Mouse (Mus musculus) hindbrain, embryonic 10.5 days (tissue): ENCODE data around the gene Ost4. TPM values are rescaled to one million over a fixed set of nuclear protein-coding genes. Genes with fewer than 3 reads are reported as not detected.
"Not testable (repeated sequence)": the region's sequence is repeated elsewhere in the genome, so short reads cannot be mapped to it uniquely, and the experiment has no call there.

Source experiments
- DNase-seq: peaks from one replicate; pipeline ENCODE4 v3.0.0-alpha.2; 2017; ENCODE audit warnings: low spot score
- H3K27ac ChIP-seq: fragments of 300-500 bp; sonication (generic); 2 replicates; pipeline ENCODE4 v1.5.1; 2016; ENCODE audit warnings: mild to moderate bottlenecking, moderate library complexity
- H3K27me3 ChIP-seq: fragments of 300-500 bp; sonication (generic); 2 replicates; pipeline ENCODE4 v1.6.1; 2016; ENCODE audit warnings: mild to moderate bottlenecking; ENCODE audit not compliant: poor library complexity, insufficient read depth, severe bottlenecking
- H3K36me3 ChIP-seq: fragments of 300-500 bp; sonication (generic); 2 replicates; pipeline ENCODE4 v1.6.1; 2016; ENCODE audit warnings: mild to moderate bottlenecking, moderate library complexity
- H3K4me1 ChIP-seq: fragments of 300-500 bp; sonication (generic); replicated peaks from 2 replicates; pipeline ENCODE4 v1.6.1; 2016; ENCODE audit warnings: mild to moderate bottlenecking
- H3K4me3 ChIP-seq: fragments of 300-500 bp; sonication (generic); 2 replicates; pipeline ENCODE4 v1.5.1; 2016; ENCODE audit warnings: mild to moderate bottlenecking, moderate library complexity
- H3K9me3 ChIP-seq: fragments of 300-500 bp; sonication (generic); 2 replicates; pipeline ENCODE4 v1.6.1; 2016; ENCODE audit warnings: mild to moderate bottlenecking, moderate library complexity
- WGBS: fragments of 180-500 bp; shearing (Covaris S2); methylation state at CpG from one replicate; pipeline ENCODE4 v1.1.7; 2016; 5-methylcytosine and 5-hydroxymethylcytosine counted together
- polyA plus RNA-seq: library from polyadenylated mRNA; unstranded; fragments of >200 nt; fragmentation: Nextera tagmentation; extraction: Ambion mirVana; gene quantifications from 2 replicates; pipeline ENCODE4 v1.2.1, GENCODE M21; 2016

Ost4 gene
- polyA plus RNA-seq, 1 experiment from 2014 or later = 405 TPM

GRCm38 (mm10) chr5:30886209-30886608 lies 21.4 kb downstream of the Ost4 start:
- peaks cover 25% of the 10 kb centered on the region for H3K4me1 ChIP-seq

DNA sequence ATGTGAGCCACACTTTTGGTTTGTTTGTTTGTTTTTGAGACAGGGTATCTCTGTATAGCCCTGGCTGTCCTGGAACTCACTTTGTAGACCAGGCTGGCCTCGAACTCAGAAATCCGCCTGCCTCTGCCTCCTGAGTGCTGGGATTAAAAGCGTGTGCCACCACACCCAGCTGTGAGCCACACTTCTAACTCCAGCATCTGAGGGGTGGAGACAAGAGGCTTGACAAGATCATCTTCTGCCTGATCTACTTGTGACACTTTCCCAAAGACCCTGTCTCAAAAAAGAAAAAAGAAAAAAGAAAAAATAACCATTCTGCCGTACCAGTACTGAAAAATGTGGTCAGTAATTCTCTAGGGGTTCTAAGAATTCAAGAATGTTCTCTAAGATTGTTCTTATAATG lies 25.7 kb downstream of the Ost4 start:
- not testable (repeated sequence) for H3K9me3 ChIP-seq, H3K27ac ChIP-seq, H3K27me3 ChIP-seq, H3K4me1 ChIP-seq, DNase-seq, H3K4me3 ChIP-seq
- peaks cover 18% of the 10 kb centered on the region for H3K36me3 ChIP-seq
- WGBS = 84% methylated on average over 4 of the region's 4 CpGs

More at GRCm38 (mm10) chr5:30886209-30886608, 21.4 kb downstream of the Ost4 start:
- DNase-seq = no peak
- Histone ChIP-seq H3K9me3 (no peaks in the 10 kb centered on the region), H3K27ac (no peak overlapping the region), H3K36me3 (peaks cover 10% of the 10 kb centered on the region), H3K4me3 (peak overlapping the region; percentile 86), H3K27me3 (no peaks in the 10 kb centered on the region)
- 70% methylated on average over 4 of the region's 4 CpGs for WGBS

DNA sequence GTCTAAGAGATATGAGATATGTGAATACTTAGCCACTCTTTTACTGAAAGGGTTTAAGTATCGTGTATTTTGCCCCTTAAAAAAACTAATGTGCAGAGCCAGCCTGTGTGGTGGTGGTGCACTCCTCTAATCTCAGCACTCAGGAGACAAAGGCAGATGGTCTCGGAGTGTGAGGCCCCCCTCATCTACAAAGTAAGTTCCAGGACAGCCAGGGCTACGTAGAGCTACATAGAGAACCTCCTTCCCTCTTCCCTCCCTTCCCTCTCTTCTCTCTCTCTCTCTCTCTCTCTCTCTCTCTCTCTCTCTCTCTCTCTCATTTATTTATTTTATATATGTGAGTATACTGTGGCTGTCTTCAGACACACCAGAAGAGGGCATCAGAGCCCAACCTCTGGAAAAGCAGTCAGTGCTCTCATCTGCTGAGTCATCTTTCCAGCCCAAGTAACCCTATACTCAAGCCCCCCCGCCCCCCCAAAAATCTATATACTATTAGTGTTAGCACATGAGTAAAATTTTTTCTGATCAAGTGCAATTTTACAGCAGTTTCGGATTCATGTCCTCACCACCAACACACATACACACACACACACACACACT lies 28.1 kb downstream of the Ost4 start:
- 80% methylated on average over 5 of the region's 5 CpGs for WGBS
- no peak overlapping the region for H3K27ac ChIP-seq
- H3K4me1 ChIP-seq = no peaks in the 10 kb centered on the region
- H3K4me3 ChIP-seq = no peak overlapping the region
- peaks cover 42% of the 10 kb centered on the region for H3K36me3 ChIP-seq
- DNase-seq = no peak
- no peaks in the 10 kb centered on the region for H3K9me3 ChIP-seq
- H3K27me3 ChIP-seq = no peaks in the 10 kb centered on the region

- 59% methylated on average over 6 of the region's 6 CpGs for WGBS
- Histone ChIP-seq H3K4me1 (no peaks in the 10 kb centered on the region), H3K27ac (no peak overlapping the region), H3K36me3 (peaks cover 50% of the 10 kb centered on the region), H3K9me3 (no peaks in the 10 kb centered on the region), H3K4me3 (no peak overlapping the region), H3K27me3 (no peaks in the 10 kb centered on the region)
- no peak for DNase-seq
Measured at GRCm38 (mm10) chr5:30878616-30879015, 29.0 kb downstream of the Ost4 start.

DNA sequence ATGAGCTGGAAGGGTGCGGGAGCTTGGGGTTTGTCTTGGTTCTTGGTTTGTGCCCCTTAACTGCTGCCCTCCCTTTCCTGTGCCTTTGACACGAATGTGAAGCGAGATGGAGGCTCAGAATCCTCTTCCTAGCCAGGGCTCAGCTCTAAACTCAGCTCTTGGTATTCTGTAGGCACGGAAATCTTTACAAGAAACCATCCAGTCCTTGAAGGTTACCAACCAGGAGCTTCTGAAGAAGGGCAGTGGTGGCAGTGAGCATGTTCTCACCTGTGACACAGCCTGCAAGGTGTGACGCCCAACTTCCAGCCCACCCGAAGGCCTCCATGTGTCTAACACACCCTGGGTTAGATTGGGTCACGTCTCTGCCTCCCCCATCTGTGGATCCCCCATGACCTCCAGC lies 33.2 kb downstream of the Ost4 start:
- no peaks in the 10 kb centered on the region for H3K9me3 ChIP-seq
- H3K36me3 ChIP-seq = peaks cover 82% of the 10 kb centered on the region
- H3K27ac ChIP-seq = no peak overlapping the region
- H3K4me3 ChIP-seq = no peak overlapping the region
- WGBS = 95% methylated on average over 7 of the region's 7 CpGs
- DNase-seq = no peak
- no peaks in the 10 kb centered on the region for H3K27me3 ChIP-seq
- peaks cover 14% of the 10 kb centered on the region for H3K4me1 ChIP-seq

DNA sequence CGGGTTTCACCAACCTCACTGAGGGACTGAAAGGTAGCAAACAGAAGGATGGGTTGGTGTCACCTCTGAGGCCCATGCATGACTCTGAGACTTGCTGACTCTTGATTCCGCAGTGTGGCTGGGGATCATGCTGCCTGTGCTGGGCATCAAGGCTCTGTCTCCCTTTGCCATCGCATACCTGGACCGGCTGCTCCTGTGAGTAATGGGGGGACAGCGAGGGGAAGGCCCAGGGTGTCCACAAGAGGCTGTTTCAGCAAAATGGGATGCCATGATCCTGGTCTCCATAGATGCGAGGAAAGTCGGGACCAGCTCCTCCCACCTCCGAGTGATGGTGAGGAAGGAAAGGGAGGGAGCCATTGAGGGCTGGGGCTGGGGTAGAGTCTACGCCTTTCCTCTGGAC lies 35.0 kb downstream of the Ost4 start:
- Histone ChIP-seq H3K4me3 (no peak overlapping the region), H3K9me3 (no peaks in the 10 kb centered on the region), H3K4me1 (peaks cover 19% of the 10 kb centered on the region), H3K27me3 (no peaks in the 10 kb centered on the region), H3K27ac (no peak overlapping the region), H3K36me3 (peaks cover 71% of the 10 kb centered on the region)
- WGBS = 96% methylated on average over 9 of the region's 9 CpGs
- no peak for DNase-seq

- peaks cover 19% of the 10 kb centered on the region for H3K4me1 ChIP-seq
- H3K36me3 ChIP-seq = peaks cover 62% of the 10 kb centered on the region
- no peak for DNase-seq
- peak overlapping the region; percentile 92 for H3K27ac ChIP-seq
- 21% methylated on average over 2 of the region's 2 CpGs for WGBS
- no peaks in the 10 kb centered on the region for H3K9me3 ChIP-seq
- H3K27me3 ChIP-seq = no peaks in the 10 kb centered on the region
- peak overlapping the region; percentile 83 for H3K4me3 ChIP-seq
Measured at GRCm38 (mm10) chr5:30870131-30870406, 37.5 kb downstream of the Ost4 start.

DNA sequence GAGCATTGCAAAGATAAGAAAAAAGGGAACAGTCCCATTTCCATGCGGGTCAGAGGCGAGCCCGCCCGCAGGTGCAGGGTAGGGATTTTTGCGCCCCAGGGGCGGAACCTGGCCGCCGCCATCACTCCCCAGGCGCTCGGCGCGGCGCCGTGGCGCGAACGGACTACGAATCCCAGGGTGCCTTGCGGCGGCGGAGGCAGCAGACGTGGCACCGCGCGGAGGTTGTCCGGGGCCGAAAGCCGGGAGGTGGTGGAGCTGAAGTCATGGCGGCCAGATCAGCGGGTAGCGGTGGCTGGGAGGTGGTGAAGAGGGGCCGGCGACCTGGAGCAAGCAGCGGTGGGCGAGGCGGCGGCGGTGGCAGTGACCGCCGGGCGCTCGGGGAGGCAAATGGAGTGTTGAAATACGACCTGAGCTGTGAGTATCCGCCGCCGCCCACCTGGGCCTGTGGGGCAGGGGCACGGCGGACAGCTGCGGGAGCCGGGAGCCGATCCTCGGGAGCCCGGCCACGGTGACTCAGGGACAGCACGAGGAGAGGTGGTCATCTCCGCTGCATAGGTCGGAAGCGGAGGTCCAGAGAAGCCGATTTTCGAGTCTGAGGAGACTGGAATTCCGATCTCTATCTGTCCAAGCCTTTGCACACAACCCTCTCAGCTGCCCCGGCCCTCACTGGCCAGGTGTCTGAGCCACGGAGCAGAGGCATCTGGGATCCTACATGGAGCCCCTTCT lies 38.0 kb downstream of the Ost4 start:
- Histone ChIP-seq H3K27ac (peak overlapping the region; percentile 92), H3K27me3 (no peaks in the 10 kb centered on the region), H3K4me3 (peak overlapping the region; percentile 83), H3K9me3 (no peaks in the 10 kb centered on the region), H3K36me3 (peaks cover 62% of the 10 kb centered on the region), H3K4me1 (peaks cover 19% of the 10 kb centered on the region)
- WGBS = under 1% methylated on average over 63 of the region's 63 CpGs
- DNase-seq = peak; percentile 89

DNA sequence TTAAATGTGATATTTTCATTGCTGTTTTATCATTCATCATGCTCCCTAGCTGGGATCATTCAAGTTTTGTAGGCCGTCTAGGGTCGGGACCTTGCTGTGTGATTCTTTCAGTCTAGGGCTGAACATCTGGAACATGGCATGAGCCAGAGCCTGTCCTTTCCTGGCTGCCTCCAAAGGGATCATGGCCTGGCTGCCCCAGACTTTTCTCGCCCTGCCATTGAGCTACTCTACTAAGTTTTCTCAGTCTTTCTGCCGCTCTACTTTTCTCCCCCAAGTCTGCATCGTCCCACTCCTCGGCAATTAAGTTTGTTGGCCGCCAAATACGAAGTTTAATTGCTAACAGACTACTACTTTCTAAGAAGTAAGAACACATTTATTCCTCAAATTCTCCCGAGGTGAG lies 38.6 kb downstream of the Ost4 start:
- DNase-seq = peak; percentile 49
- H3K4me1 ChIP-seq = peaks cover 22% of the 10 kb centered on the region
- peak overlapping the region; percentile 83 for H3K4me3 ChIP-seq
- peak overlapping the region; percentile 92 for H3K27ac ChIP-seq
- peaks cover 61% of the 10 kb centered on the region for H3K36me3 ChIP-seq
- 20% methylated on average over 9 of the region's 9 CpGs for WGBS
- H3K9me3 ChIP-seq = no peaks in the 10 kb centered on the region
- no peaks in the 10 kb centered on the region for H3K27me3 ChIP-seq

DNA sequence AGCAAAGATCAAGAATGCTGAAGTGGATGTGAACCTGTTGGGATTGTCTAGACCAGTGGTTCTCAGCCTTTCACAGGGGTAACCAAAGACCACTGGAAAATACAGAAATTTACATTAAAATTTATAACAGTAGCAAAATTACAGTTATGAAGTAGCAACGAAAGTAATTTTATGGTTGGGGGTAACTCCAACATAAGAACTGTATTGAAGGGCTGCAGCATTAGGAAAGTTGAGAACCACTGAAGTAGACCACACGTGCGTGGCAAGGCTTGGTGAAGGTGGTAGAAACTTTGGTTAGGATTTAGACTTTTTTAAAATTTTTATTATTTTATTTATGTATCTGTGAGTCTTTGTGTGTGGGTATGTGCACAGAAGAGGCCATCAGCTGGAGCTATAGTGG lies 39.9 kb downstream of the Ost4 start, which contains the start of gene Tmem214:
TSS of gene Tmem214 (plus strand) at position 301 of the 400 bp plus-strand sequence.
- Histone ChIP-seq H3K4me3 (no peak within 1 kb of the TSS), H3K9me3 (no peaks in the 10 kb centered on the region), H3K36me3 (peaks cover 51% of the 10 kb centered on the region), H3K27ac (peak within 1 kb of the TSS; percentile 92), H3K4me1 (peaks cover 28% of the 10 kb centered on the region), H3K27me3 (no peaks in the 10 kb centered on the region)
- 98% methylated on average over 3 of the region's 3 CpGs for WGBS
- DNase-seq = no peak

GRCm38 (mm10) chr5:30866871-30867270 lies 40.7 kb downstream of the Ost4 start:
- H3K9me3 ChIP-seq = no peaks in the 10 kb centered on the region
- peaks cover 45% of the 10 kb centered on the region for H3K36me3 ChIP-seq
- no peaks in the 10 kb centered on the region for H3K27me3 ChIP-seq
- H3K27ac ChIP-seq = no peak overlapping the region
- peaks cover 28% of the 10 kb centered on the region for H3K4me1 ChIP-seq
- no peak overlapping the region for H3K4me3 ChIP-seq
- DNase-seq = no peak
- 91% methylated on average over 3 of the region's 3 CpGs for WGBS

- DNase-seq = no peak
- H3K4me3 ChIP-seq = no peak overlapping the region
- peaks cover 33% of the 10 kb centered on the region for H3K36me3 ChIP-seq
- 0 out of 2 replicates have a peak, but pooled peaks cover 8% of the 10 kb centered on the region for H3K9me3 ChIP-seq
- WGBS = 49% methylated on average over 15 of the region's 15 CpGs
- peaks cover 14% of the 10 kb centered on the region; the same call in 1 of the 2 replicates for H3K4me1 ChIP-seq
- H3K27ac ChIP-seq = no peak overlapping the region
- no peaks in the 10 kb centered on the region for H3K27me3 ChIP-seq
Measured at GRCm38 (mm10) chr5:30864322-30864721, 43.3 kb downstream of the Ost4 start.

GRCm38 (mm10) chr5:30863852-30864251 lies 43.7 kb downstream of the Ost4 start:
- H3K4me3 ChIP-seq = no peak overlapping the region
- H3K27ac ChIP-seq = no peak overlapping the region
- H3K9me3 ChIP-seq = 0 out of 2 replicates have a peak, but pooled peaks cover 8% of the 10 kb centered on the region
- H3K36me3 ChIP-seq = peaks cover 33% of the 10 kb centered on the region
- DNase-seq = no peak
- H3K27me3 ChIP-seq = no peaks in the 10 kb centered on the region
- H3K4me1 ChIP-seq = peaks cover 9% of the 10 kb centered on the region; the same call in 1 of the 2 replicates
- 32% methylated on average over 4 of the region's 4 CpGs for WGBS
